Mouse (Mus musculus) liver, embryonic 14.5 days (tissue): ENCODE results near the gene Rps2.

Source experiments
- CTCF ChIP-seq: IDR thresholded peaks from 2 replicates; pipeline ENCODE4 v1.5.1; 2016; ENCODE audit warnings: antibody characterized with exemption, low read depth, control low read depth
- EP300 ChIP-seq: IDR thresholded peaks from 2 replicates; pipeline ENCODE4 v1.6.1; 2016; ENCODE audit warnings: antibody characterized with exemption, low read depth

GRCm38 (mm10) chr17:24716166-24716682, 1.7 kb upstream of the Rps2 start:
- no peak for TF ChIP-seq CTCF
- TF ChIP-seq EP300 = no peak
